Mouse (Mus musculus) kidney, postnatal 36 days (tissue): ENCODE data around the gene Chrnd.

Source experiments
- DNase-seq, 2 experiments: peaks; one replicate each; pipeline ENCODE4 v3.0.0; 2021 to 2022; ENCODE audit warnings: mixed read lengths in 2 of 2

Gene Chrnd

GRCm38 (mm10) chr1:87184751-87185139 is 5.7 kb upstream of the Chrnd start:
- peak; percentile 79 to 91 for DNase-seq

GRCm38 (mm10) chr1:87185526-87185925 is 4.9 kb upstream of the Chrnd start:
- DNase-seq, result no peak

- DNase-seq, result no peak
These were observed 4.0 kb upstream of the Chrnd start for GRCm38 (mm10) chr1:87186261-87187036.

- peak; percentile 61 to 85 for DNase-seq
These were observed 3.4 kb upstream of the Chrnd start for GRCm38 (mm10) chr1:87187037-87187355.

- DNase-seq, result no peak
These were observed 6.9 kb downstream of the Chrnd start for GRCm38 (mm10) chr1:87197296-87197695.

GRCm38 (mm10) chr1:87198119-87199065 is 8.0 kb downstream of the Chrnd start:
- DNase-seq, result peak in 1 of 2 experiments; percentile 19

GRCm38 (mm10) chr1:87200811-87201210 is 10.4 kb downstream of the Chrnd start:
- DNase-seq, result no peak

GRCm38 (mm10) chr1:87201848-87202247 is 11.4 kb downstream of the Chrnd start:
- DNase-seq, result no peak

GRCm38 (mm10) chr1:87203779-87204178 is 13.4 kb downstream of the Chrnd start:
- DNase-seq, result no peak

- no peak for DNase-seq
These were observed 14.1 kb downstream of the Chrnd start, which contains the start of gene Chrng for GRCm38 (mm10) chr1:87204465-87204864. Gene Chrng (plus strand): TSS chr1:87204657.

GRCm38 (mm10) chr1:87205038-87205437 is 14.6 kb downstream of the Chrnd start:
- no peak for DNase-seq

GRCm38 (mm10) chr1:87205502-87205901 is 15.1 kb downstream of the Chrnd start:
- no peak for DNase-seq

- DNase-seq, result peak in 1 of 2 experiments; percentile 37
These were observed 15.9 kb downstream of the Chrnd start for GRCm38 (mm10) chr1:87206339-87206738.

GRCm38 (mm10) chr1:87211431-87211830 is 21.0 kb downstream of the Chrnd start:
- DNase-seq, result no peak

- peak; percentile 95 to 96 for DNase-seq
These were observed 23.6 kb downstream of the Chrnd start, which contains the start of gene Eif4e2 for GRCm38 (mm10) chr1:87213735-87214704. Gene Eif4e2 (plus strand): TSS chr1:87213914.

- DNase-seq, result no peak
These were observed 24.3 kb downstream of the Chrnd start for GRCm38 (mm10) chr1:87214748-87215147.

GRCm38 (mm10) chr1:87217938-87218337 is 27.5 kb downstream of the Chrnd start:
- peak; percentile 41 to 66 for DNase-seq

GRCm38 (mm10) chr1:87225739-87226138 is 35.3 kb downstream of the Chrnd start:
- no peak for DNase-seq

- DNase-seq, result no peak
These were observed 36.2 kb downstream of the Chrnd start for GRCm38 (mm10) chr1:87226409-87227159.

- no peak for DNase-seq
These were observed 36.7 kb downstream of the Chrnd start for GRCm38 (mm10) chr1:87227160-87227550.

- DNase-seq, result peak in 1 of 2 experiments; percentile 36
These were observed 40.2 kb downstream of the Chrnd start for GRCm38 (mm10) chr1:87230606-87231005.

GRCm38 (mm10) chr1:87232197-87232596 is 41.8 kb downstream of the Chrnd start:
- no peak for DNase-seq
